Mouse (Mus musculus) thymus, adult 18-20 months (tissue): Measurements from ENCODE around the gene Robo4.

Experiments used
- DNase-seq, 2 experiments: peaks; one replicate each; pipeline ENCODE4 v3.0.0; 2022; ENCODE audit warnings: mixed read lengths in 2 of 2

Gene Robo4

GRCm38 (mm10) chr9:37401802-37402201, at the start of gene Robo4:
TSS of gene Robo4 (plus strand) at chr9:37401897.
- DNase-seq, result no peak

DNA sequence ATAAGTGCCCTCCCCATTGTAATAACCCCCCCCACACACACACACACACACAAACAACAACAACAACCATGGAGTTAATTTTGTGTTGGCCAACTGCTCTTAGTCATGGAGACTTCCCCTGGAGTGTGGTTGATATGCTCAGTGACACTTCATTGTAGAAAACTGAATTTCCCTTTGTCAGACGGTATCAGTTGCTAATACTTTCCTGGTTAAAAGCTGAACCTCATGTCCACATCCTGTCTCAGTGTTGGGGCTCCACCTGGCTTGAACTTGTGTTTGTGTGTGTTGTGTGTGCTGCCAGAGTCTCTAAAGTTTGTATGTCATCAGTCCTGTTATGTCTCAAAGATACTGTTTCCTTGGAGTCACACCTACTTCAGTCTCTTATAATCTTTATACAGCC, 47.2 kb upstream of the Robo4 start:
- no peak for DNase-seq

DNA sequence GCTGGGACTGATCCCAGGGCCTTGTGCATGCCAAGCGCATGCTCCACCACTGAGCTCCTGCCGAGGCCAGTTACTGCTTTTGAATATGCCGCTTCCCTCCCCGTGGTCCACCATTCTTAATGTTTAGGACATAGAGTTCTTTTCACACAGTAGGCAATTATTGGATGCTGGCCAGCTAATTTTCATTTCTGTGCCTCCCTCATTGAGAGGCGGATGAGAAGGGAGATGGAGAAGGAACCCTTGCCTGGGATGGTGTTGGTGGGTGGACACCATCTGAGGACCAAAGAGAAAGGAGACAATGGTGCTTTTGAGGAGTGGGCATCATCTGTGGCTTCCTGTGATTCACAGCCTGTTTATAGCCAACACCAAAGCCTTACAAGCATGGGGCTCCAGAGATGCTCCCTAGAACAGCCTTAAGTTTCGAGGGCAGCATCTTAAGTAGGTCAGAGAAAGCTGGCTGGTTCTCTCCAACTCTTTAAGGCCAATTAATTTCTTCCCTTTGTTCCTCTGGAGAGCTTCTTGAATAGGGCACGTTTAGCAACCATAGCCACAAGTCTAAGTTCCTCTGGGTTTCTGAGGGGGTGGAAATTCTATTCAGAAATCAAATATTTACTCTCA, 42.9 kb upstream of the Robo4 start:
- no peak for DNase-seq

- DNase-seq, result no peak
Measured at GRCm38 (mm10) chr9:37359331-37360220, 42.1 kb upstream of the Robo4 start.

- no peak for DNase-seq
Measured at GRCm38 (mm10) chr9:37362084-37362483, 39.6 kb upstream of the Robo4 start.

DNA sequence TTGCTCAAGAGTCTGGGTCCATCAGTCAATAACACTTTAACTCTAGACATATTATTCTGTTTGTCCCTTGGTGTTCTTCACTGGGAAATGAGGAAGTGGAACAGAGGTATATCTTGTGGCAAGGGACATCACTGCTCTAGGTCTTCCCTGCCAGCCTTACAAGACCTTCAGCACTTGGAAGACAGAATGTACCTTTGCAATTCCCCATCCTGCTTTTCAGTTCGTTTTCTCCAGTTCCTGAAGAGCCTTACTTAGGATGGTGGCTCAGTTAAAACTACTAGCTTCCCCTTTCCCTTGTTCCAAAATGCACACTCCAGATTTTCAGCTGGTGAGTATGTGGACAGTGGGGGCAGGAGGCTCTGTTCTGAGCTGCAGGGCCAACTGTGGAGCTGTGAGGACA, 38.8 kb upstream of the Robo4 start:
- no peak for DNase-seq

DNA sequence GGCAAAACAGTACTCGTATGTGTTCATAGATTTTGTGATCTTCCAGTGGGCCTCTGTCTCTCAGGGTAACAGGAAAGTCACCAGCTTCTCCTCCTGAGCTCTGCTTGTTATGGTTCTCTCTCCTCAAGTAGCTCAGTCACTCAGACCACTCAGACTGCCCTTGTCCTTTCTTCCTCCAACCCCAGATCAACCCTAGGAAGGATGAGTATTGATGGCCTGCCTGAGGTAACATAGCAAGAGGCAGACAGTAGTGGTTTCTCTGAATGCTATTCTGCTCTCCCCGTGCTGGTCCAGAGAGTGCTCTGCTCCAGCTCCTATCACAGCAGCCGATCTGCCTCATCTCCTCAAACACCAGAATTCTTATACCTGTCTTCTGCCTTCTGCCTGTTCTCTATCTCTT, 38.1 kb upstream of the Robo4 start:
- no peak for DNase-seq

GRCm38 (mm10) chr9:37364392-37364791, 37.3 kb upstream of the Robo4 start:
- DNase-seq, result no peak

DNA sequence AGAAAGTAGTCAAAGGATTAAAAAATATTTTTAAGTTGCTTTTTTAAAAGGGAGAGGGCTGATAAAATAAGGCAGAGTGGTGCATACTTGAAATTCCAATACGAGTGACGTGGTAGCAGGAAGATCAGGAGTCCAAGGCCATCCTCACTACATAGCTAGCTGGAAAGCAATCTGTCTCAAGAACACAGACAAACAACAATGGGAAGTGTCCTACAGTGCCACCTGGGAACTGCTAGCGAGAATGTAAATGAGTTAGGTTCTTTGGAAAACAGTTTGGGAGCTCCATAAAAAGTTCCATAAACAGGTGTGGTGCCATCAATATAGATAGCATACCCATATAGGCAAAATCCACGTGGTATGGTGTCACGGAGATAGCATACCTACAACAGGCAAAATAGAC, 36.0 kb upstream of the Robo4 start:
- no peak for DNase-seq

- DNase-seq, result no peak
Measured at GRCm38 (mm10) chr9:37367301-37368080, 34.2 kb upstream of the Robo4 start, which contains the start of gene Hepacam. TSS of gene Hepacam (plus strand) at chr9:37367351.

- DNase-seq, result no peak
Measured at GRCm38 (mm10) chr9:37368081-37368830, 33.4 kb upstream of the Robo4 start.

- no peak for DNase-seq
Measured at GRCm38 (mm10) chr9:37368860-37369259, 32.8 kb upstream of the Robo4 start.

DNA sequence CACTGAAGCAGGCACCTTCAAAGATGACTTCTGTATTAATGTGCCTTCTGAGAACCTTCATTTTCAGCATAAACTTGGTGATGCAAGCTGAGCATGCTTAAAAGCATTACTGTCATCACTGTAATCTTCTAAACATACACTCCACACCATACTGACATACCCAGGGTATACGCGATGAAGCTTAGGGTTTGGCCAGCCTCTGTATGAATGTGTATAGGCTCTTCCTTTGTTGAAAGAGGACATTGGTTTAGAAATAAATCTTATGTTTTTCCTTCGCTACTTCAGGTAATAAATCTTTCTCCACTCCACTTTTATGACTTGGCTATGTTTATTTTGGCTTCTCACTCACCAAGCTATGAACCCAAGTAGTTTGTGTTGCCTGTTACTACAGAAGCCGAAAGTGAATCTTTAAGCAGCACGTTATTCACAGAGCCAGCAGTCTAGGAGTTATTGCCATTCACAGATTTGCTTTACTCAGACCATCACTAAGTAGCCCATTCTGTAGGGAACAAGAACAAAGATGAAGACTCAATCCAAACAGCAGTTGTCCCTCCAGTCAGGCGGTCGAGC, 30.4 kb upstream of the Robo4 start:
- DNase-seq, result no peak

DNA sequence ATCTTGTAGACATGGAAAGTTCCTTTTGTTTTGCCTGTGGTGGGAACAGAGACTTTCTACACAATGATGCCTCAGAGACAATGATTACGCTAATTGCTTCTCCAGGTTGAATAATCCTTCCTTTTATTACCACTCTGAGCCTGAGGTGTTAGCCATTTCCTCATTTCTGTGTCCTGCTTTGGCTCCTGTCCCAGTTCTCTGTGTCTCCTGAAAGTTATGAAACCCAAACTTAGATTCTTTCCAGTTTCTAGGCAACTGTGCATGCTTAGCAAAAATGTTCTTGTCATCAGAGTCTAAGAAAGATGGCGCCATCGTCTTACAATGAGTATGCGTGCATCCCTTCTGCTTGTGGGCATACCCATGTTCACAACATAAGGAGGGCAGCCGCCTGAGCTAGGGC, 26.0 kb upstream of the Robo4 start:
- no peak for DNase-seq

DNA sequence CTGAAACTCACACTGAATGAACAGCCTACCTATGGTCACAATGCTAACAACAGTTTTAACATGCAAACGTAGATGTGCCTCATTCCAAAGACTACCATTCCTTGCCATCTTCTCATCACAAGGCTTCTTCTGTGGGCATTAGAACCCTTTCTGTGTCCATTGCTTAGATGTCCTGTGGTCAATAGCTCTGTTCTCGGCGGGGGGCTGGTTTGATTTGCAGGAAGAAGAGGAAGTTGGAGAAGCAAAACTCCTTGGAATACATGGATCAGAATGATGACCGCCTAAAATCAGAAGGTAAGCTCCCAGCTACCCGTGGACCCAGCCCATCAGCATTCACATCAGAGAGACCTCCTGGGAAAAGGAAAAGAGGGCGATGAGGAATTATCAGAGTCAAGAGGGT, 18.5 kb upstream of the Robo4 start:
- no peak for DNase-seq

DNA sequence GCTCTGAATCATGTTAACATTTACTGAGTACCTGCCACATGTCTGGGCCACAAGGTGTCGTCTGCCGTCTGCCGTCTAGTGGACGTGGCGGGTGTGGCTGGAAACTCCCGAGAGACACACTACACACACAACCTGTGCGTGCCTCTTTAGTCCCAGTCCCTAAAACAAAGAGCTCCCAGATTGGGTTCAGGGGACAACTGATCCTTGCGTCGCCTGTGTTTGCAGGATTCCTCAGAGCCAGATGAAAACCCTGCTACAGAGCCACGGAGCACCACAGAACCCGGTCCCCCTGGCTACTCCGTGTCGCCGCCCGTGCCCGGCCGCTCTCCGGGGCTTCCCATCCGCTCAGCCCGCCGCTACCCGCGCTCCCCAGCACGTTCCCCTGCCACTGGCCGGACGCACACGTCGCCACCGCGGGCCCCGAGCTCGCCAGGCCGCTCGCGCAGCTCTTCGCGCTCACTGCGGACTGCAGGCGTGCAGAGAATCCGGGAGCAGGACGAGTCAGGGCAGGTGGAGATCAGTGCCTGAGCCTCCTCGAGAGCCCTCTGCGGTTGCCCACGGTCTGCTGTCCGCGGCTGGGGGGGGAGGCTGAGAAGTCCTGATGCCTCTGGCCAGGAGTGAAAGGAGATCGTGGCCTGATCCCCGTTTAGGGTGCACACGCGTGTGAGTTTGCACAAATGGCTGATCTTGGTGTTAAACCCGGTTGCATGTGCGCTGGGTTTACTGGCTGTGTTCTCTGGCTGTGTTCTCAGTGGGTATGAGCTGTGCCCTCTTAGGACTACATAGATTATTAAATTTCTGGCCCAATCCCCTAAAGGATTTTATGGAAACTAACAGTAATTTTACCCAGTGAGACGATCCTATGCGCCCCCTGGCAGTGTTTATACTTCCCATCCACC, 17.2 kb upstream of the Robo4 start:
- no peak for DNase-seq

DNA sequence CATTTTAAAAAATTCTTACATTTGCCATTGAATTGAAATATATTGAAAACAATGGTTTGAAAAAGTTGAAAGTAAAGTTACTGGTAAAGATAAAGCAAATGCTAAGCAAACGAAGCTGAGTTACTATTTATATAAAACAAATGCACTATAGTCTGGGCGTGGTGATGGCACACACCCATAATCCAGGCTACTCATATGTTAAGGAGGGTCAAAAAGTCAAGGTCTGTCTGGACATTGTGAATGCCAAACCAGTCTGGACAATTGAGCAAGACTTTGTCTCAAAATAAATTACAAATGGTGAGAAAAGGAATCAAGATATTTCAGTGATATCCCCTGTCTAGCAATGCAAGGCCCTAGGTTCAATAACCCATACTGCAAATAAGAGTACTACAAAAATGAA, 10.8 kb upstream of the Robo4 start:
- DNase-seq, result no peak

DNA sequence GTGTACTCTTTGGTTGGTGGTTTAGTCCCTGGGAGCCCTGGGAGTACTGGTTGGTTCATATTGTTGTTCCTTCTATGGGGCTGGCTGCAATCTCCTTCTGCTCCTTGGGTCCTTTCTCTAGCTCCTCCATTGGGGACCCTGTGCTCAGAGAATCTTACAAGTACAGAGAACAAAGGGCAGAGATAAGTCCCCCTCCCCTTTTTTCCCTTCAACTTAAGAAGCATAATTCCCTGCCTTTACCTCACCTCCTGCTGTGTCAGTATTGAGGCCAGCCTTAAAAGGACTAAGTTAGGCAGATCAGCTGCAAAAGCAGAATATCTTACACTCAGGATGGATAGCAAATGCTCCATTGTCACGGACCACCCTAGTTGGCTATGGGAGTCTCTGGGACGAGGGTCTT, 9.6 kb upstream of the Robo4 start:
- DNase-seq, result no peak

DNA sequence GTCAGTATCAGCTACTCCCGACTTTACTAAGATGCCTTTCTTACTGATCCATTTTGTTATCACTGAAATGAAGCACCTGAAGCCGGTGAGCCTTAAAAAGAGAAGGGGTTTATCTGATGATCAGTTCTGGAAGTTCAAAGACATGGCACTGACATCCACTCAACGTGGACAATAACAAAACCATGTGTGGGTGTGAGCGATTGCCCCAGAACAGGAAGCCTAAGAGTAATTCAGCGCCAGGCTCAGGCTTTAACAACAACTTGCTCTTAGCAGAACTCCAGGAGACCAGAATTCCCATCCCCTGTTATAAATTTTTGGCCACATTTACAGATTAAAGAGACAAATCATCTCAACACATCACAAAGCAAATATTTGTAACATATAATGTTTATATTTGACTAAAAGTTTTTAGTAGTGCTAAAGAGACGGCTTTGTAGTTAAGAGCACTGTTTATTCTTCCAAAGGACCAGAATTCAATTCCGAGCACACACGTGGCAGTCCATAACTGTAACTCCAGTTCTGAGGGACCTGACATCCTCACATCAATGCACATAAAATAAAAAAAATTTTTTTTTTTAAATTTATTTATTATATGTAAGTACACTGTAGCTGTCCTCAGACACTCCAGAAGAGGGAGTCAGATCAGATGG, 8.1 kb upstream of the Robo4 start:
- no peak for DNase-seq

- no peak for DNase-seq
Measured at GRCm38 (mm10) chr9:37400585-37400984, 1.1 kb upstream of the Robo4 start.

- no peak for DNase-seq
Measured at GRCm38 (mm10) chr9:37402501-37402900, 804 bp downstream of the Robo4 start.
